Mouse (Mus musculus) neural tube, embryonic 12.5 days (tissue): ENCODE results near the gene Itfg2. TPM values are rescaled to one million over a fixed set of nuclear protein-coding genes. Genes with fewer than 3 reads are reported as not detected.

ENCODE experiments used
- ATAC-seq: fragments of 200-750 bp; cut with Nextera tagmentation; 2 replicates; pipeline ENCODE4 v1.8.0; 2017; ENCODE audit warnings: low read depth, mild to moderate bottlenecking, moderate TSS enrichment, moderate library complexity; ENCODE audit not compliant: low FRiP score
- H3K27ac ChIP-seq: fragments of 300-500 bp; sonication (generic); 2 replicates; pipeline ENCODE4 v1.5.1; 2016
- H3K27me3 ChIP-seq: fragments of 300-500 bp; sonication (generic); replicated peaks from 2 replicates; pipeline ENCODE4 v1.6.1; 2016; ENCODE audit warnings: mild to moderate bottlenecking
- H3K36me3 ChIP-seq: fragments of 300-500 bp; sonication (generic); 2 replicates; pipeline ENCODE4 v1.6.1; 2016; ENCODE audit warnings: mild to moderate bottlenecking
- H3K4me1 ChIP-seq: fragments of 300-500 bp; sonication (generic); 2 replicates; pipeline ENCODE4 v1.6.1; 2016
- H3K4me2 ChIP-seq: fragments of 300-500 bp; sonication (generic); replicated peaks from 2 replicates; pipeline ENCODE4 v1.6.1; 2016; ENCODE audit warnings: mild to moderate bottlenecking
- H3K4me3 ChIP-seq: fragments of 300-500 bp; sonication (generic); 2 replicates; pipeline ENCODE4 v1.5.1; 2016
- H3K9ac ChIP-seq: fragments of 300-500 bp; sonication (generic); 2 replicates; pipeline ENCODE4 v1.6.1; 2016; ENCODE audit warnings: mild to moderate bottlenecking
- H3K9me3 ChIP-seq: fragments of 300-500 bp; sonication (generic); 2 replicates; pipeline ENCODE4 v1.6.1; 2016; ENCODE audit warnings: mild to moderate bottlenecking
- WGBS: fragments of 180-500 bp; shearing (Covaris S2); methylation state at CpG from one replicate; pipeline ENCODE4 v1.1.7; 2016; 5-methylcytosine and 5-hydroxymethylcytosine counted together
- polyA plus RNA-seq: library from polyadenylated mRNA; unstranded; fragments of >200 nt; fragmentation: Nextera tagmentation; extraction: Ambion mirVana; gene quantifications from 2 replicates; pipeline ENCODE4 v1.2.1, GENCODE M21; 2016

Gene Itfg2
- polyA plus RNA-seq, 1 experiment from 2014 or later = 38.6 TPM

GRCm38 (mm10) chr6:128375192-128375591, 49.5 kb downstream of the Itfg2 start, which contains the start of the genes Tex52 and Gm44596:
Gene Tex52 (plus strand): TSS chr6:128375456.
Gene Gm44596 (plus strand): TSS chr6:128375503.
- 34% methylated on average over 6 of the region's 6 CpGs for WGBS
- Histone ChIP-seq H3K4me2 (no peak within 1 kb of the TSS), H3K4me1 (peaks cover 10% of the 10 kb centered on the region; the same call in 1 of the 2 replicates), H3K9ac (no peak within 1 kb of the TSS), H3K36me3 (peaks cover 52% of the 10 kb centered on the region), H3K27ac (no peak within 1 kb of the TSS), H3K4me3 (no peak within 1 kb of the TSS), H3K27me3 (no peaks in the 10 kb centered on the region), H3K9me3 (no peaks in the 10 kb centered on the region)
- 0 out of 2 replicates have a peak, but pooled peaks have one; percentile 58 for ATAC-seq

DNA sequence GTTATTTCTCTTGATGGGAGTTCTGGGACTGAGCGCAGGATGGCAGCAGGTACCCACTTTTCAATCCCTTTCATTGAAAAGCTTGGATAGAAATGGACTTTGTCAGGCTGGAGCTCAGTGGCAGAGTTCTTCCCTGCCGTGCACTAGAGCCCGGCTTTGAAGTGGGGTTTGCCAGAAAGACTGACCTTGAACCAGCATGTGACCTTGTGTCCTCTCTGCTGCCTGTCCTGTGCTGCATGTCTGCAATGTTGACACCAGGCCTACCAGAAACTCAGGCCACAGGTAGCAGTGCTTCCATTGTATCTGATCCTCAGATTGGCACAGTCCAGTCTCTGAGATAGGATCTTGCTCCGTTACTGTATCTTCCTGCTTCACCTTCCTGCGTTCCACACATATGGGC, 54.7 kb downstream of the Itfg2 start:
- 92% methylated on average over 5 of the region's 5 CpGs for WGBS
- Histone ChIP-seq H3K27me3 (no peaks in the 10 kb centered on the region), H3K27ac (no peak overlapping the region), H3K4me2 (no peak overlapping the region), H3K4me1 (peaks cover 8% of the 10 kb centered on the region; the same call in 1 of the 2 replicates), H3K9me3 (no peaks in the 10 kb centered on the region), H3K36me3 (peaks cover 84% of the 10 kb centered on the region), H3K9ac (no peak overlapping the region), H3K4me3 (no peak overlapping the region)
- no peak for ATAC-seq

GRCm38 (mm10) chr6:128366466-128366865, 58.3 kb downstream of the Itfg2 start:
- Histone ChIP-seq H3K9me3 (no peaks in the 10 kb centered on the region), H3K4me2 (no peak overlapping the region), H3K9ac (no peak overlapping the region), H3K4me1 (peaks cover 10% of the 10 kb centered on the region), H3K27me3 (no peaks in the 10 kb centered on the region), H3K36me3 (peaks cover 48% of the 10 kb centered on the region), H3K27ac (no peak overlapping the region), H3K4me3 (no peak overlapping the region)
- no peak for ATAC-seq
- WGBS = 96% methylated on average over 5 of the region's 5 CpGs

- ATAC-seq = no peak
- peaks cover 30% of the 10 kb centered on the region for H3K36me3 ChIP-seq
- 76% methylated on average over 6 of the region's 6 CpGs for WGBS
- H3K9me3 ChIP-seq = no peaks in the 10 kb centered on the region
- no peak overlapping the region for H3K27ac ChIP-seq
- no peak overlapping the region for H3K4me3 ChIP-seq
- peak overlapping the region; percentile 19; the same call in 1 of the 2 replicates for H3K4me2 ChIP-seq
- H3K27me3 ChIP-seq = no peaks in the 10 kb centered on the region
- no peak overlapping the region for H3K9ac ChIP-seq
- peaks cover 19% of the 10 kb centered on the region for H3K4me1 ChIP-seq
These were observed 60.0 kb downstream of the Itfg2 start for GRCm38 (mm10) chr6:128364721-128365120.

- Histone ChIP-seq H3K4me2 (peak overlapping the region; percentile 97), H3K36me3 (peaks cover 29% of the 10 kb centered on the region), H3K27me3 (no peaks in the 10 kb centered on the region), H3K4me3 (peak overlapping the region; percentile 84), H3K9me3 (no peaks in the 10 kb centered on the region), H3K27ac (peak overlapping the region; percentile 88), H3K4me1 (peaks cover 19% of the 10 kb centered on the region), H3K9ac (peak overlapping the region; percentile 87)
- ATAC-seq = peak; percentile 70
- 1% methylated on average over 46 of the region's 46 CpGs for WGBS
These were observed 61.5 kb downstream of the Itfg2 start for GRCm38 (mm10) chr6:128363007-128363825.

- peak within 1 kb of the TSS; percentile 87 for H3K9ac ChIP-seq
- H3K27ac ChIP-seq = peak within 1 kb of the TSS; percentile 88
- peaks cover 19% of the 10 kb centered on the region for H3K4me1 ChIP-seq
- no peaks in the 10 kb centered on the region for H3K9me3 ChIP-seq
- H3K36me3 ChIP-seq = peaks cover 30% of the 10 kb centered on the region
- H3K4me2 ChIP-seq = peak within 1 kb of the TSS; percentile 97
- peak; percentile 88 for ATAC-seq
- H3K4me3 ChIP-seq = peak within 1 kb of the TSS; percentile 84
- no peaks in the 10 kb centered on the region for H3K27me3 ChIP-seq
- WGBS = under 1% methylated on average over 75 of the region's 76 CpGs
These were observed 62.2 kb downstream of the Itfg2 start, which contains the start of the genes Rhno1 and Foxm1 for GRCm38 (mm10) chr6:128362381-128363006. Gene Rhno1 (minus strand): TSS chr6:128362911. Gene Foxm1 (plus strand): TSS chr6:128362967.

- no peak for ATAC-seq
- Histone ChIP-seq H3K4me2 (peak overlapping the region; percentile 97), H3K27me3 (no peaks in the 10 kb centered on the region), H3K9ac (peak overlapping the region; percentile 87), H3K4me3 (peak overlapping the region; percentile 84), H3K9me3 (no peaks in the 10 kb centered on the region), H3K36me3 (peaks cover 31% of the 10 kb centered on the region), H3K4me1 (peaks cover 19% of the 10 kb centered on the region), H3K27ac (peak overlapping the region; percentile 88)
- WGBS = 18% methylated on average over 9 of the region's 9 CpGs
These were observed 62.8 kb downstream of the Itfg2 start for GRCm38 (mm10) chr6:128361901-128362300.

Other genes starting within 250 kb of the Itfg2 start
- 1.6 TPM in 2 replicates for gene Tead4, start 124.1 kb downstream of the Itfg2 start, polyA plus RNA-seq
- gene Tulp3, start 69.1 kb downstream of the Itfg2 start, polyA plus RNA-seq = 18.9 and 20.5 TPM in 2 replicates
- 147 and 154 TPM in 2 replicates for gene Rhno1, start 62.0 kb downstream of the Itfg2 start, polyA plus RNA-seq
- gene Foxm1, start 62.0 kb downstream of the Itfg2 start, polyA plus RNA-seq = 32.0 and 36.8 TPM in 2 replicates
- 0.17 and 0.34 TPM in 2 replicates for gene Tex52, start 49.5 kb downstream of the Itfg2 start, polyA plus RNA-seq
- gene Gm44596, start 49.4 kb downstream of the Itfg2 start, polyA plus RNA-seq = not detected in 2 replicates
- 4.6 and 4.8 TPM in 2 replicates for gene Nrip2, start 25.6 kb downstream of the Itfg2 start, polyA plus RNA-seq
- 404 and 410 TPM in 2 replicates for gene Fkbp4, start 13.7 kb upstream of the Itfg2 start, polyA plus RNA-seq
- not detected in 2 replicates for gene Pzp, start 101.8 kb upstream of the Itfg2 start, polyA plus RNA-seq
- gene A2ml1, start 156.7 kb upstream of the Itfg2 start, polyA plus RNA-seq = not detected in 2 replicates
- not detected in 2 replicates for gene Klrb1a, start 198.6 kb upstream of the Itfg2 start, polyA plus RNA-seq
- not detected in 2 replicates for gene Clec2h, start 237.5 kb upstream of the Itfg2 start, polyA plus RNA-seq